Mouse (Mus musculus) splenic B cell, adult 2 months (primary cell): ENCODE results near the gene Slc25a38.
"Not testable (repeated sequence)": the region's sequence is repeated elsewhere in the genome, so short reads cannot be mapped to it uniquely, and the experiment has no call there.

ENCODE experiments used
- DNase-seq: peaks from one replicate; pipeline ENCODE4 v3.0.0-alpha.2; 2011; ENCODE audit warnings: low read depth, low spot score
- H3K27me3 ChIP-seq: 2 replicates; pipeline ENCODE4 v1.6.1; 2012; ENCODE audit warnings: mild to moderate bottlenecking, low read length, moderate library complexity, mixed read lengths; ENCODE audit not compliant: control insufficient read depth, poor library complexity, insufficient read depth, severe bottlenecking
- H3K36me3 ChIP-seq: 2 replicates; pipeline ENCODE4 v1.6.1; 2012; ENCODE audit warnings: mild to moderate bottlenecking, low read length, moderate library complexity, mixed read lengths; ENCODE audit not compliant: control insufficient read depth, poor library complexity, insufficient read depth, severe bottlenecking

Gene Slc25a38

GRCm38 (mm10) chr9:120084406-120084805 lies 25.8 kb upstream of the Slc25a38 start:
- Histone ChIP-seq H3K36me3 (no peaks in the 10 kb centered on the region), H3K27me3 (no peaks in the 10 kb centered on the region)
- DNase-seq: no peak

- no peaks in the 10 kb centered on the region for H3K36me3 ChIP-seq
- DNase-seq: no peak
- no peaks in the 10 kb centered on the region for H3K27me3 ChIP-seq
Observed at GRCm38 (mm10) chr9:120089125-120089524, 21.0 kb upstream of the Slc25a38 start.

GRCm38 (mm10) chr9:120091086-120091485 lies 19.1 kb upstream of the Slc25a38 start:
- no peaks in the 10 kb centered on the region for H3K36me3 ChIP-seq
- H3K27me3 ChIP-seq: no peaks in the 10 kb centered on the region
- no peak for DNase-seq

- no peak for DNase-seq
- Histone ChIP-seq H3K36me3 (no peaks in the 10 kb centered on the region), H3K27me3 (no peaks in the 10 kb centered on the region)
Observed at GRCm38 (mm10) chr9:120091696-120092238, 18.4 kb upstream of the Slc25a38 start, which contains the start of gene Ccr8. Ccr8 (plus strand) TSS chr9:120092114.

- DNase-seq: no peak
- no peaks in the 10 kb centered on the region for H3K27me3 ChIP-seq
- no peaks in the 10 kb centered on the region for H3K36me3 ChIP-seq
Observed at GRCm38 (mm10) chr9:120093701-120094100, 16.5 kb upstream of the Slc25a38 start.

GRCm38 (mm10) chr9:120095886-120096285 lies 14.3 kb upstream of the Slc25a38 start:
- Histone ChIP-seq H3K36me3 (no peaks in the 10 kb centered on the region), H3K27me3 (no peaks in the 10 kb centered on the region)
- no peak for DNase-seq

- peak; percentile 73 for DNase-seq
- H3K27me3 ChIP-seq: no peaks in the 10 kb centered on the region
- H3K36me3 ChIP-seq: no peaks in the 10 kb centered on the region
Observed at GRCm38 (mm10) chr9:120098682-120099081, 11.5 kb upstream of the Slc25a38 start.

- DNase-seq: no peak
- Histone ChIP-seq H3K27me3 (no peaks in the 10 kb centered on the region), H3K36me3 (no peaks in the 10 kb centered on the region)
Observed at GRCm38 (mm10) chr9:120099304-120099703, 10.9 kb upstream of the Slc25a38 start.

- peak; percentile 50 for DNase-seq
- Histone ChIP-seq H3K27me3 (no peaks in the 10 kb centered on the region), H3K36me3 (no peaks in the 10 kb centered on the region)
Observed at GRCm38 (mm10) chr9:120101165-120101564, 9.0 kb upstream of the Slc25a38 start.

- DNase-seq, H3K27me3 ChIP-seq, H3K36me3 ChIP-seq: not testable (repeated sequence)
Observed at GRCm38 (mm10) chr9:120108953-120109352, 1.2 kb upstream of the Slc25a38 start.

- DNase-seq: no peak
- H3K27me3 ChIP-seq: no peaks in the 10 kb centered on the region
- no peaks in the 10 kb centered on the region for H3K36me3 ChIP-seq
Observed at GRCm38 (mm10) chr9:120111156-120111945, 1.2 kb downstream of the Slc25a38 start.

- no peak for DNase-seq
- no peaks in the 10 kb centered on the region for H3K27me3 ChIP-seq
- H3K36me3 ChIP-seq: no peaks in the 10 kb centered on the region
Observed at GRCm38 (mm10) chr9:120112472-120112871, 2.3 kb downstream of the Slc25a38 start.

- DNase-seq: no peak
- Histone ChIP-seq H3K27me3 (no peaks in the 10 kb centered on the region), H3K36me3 (no peaks in the 10 kb centered on the region)
Observed at GRCm38 (mm10) chr9:120113456-120113855, 3.3 kb downstream of the Slc25a38 start.

GRCm38 (mm10) chr9:120114051-120114788 lies 4.0 kb downstream of the Slc25a38 start:
- DNase-seq: no peak
- H3K27me3 ChIP-seq: no peaks in the 10 kb centered on the region
- 0 out of 2 replicates have a peak, but pooled peaks cover 1% of the 10 kb centered on the region for H3K36me3 ChIP-seq

GRCm38 (mm10) chr9:120114789-120115151 lies 4.6 kb downstream of the Slc25a38 start:
- Histone ChIP-seq H3K36me3 (0 out of 2 replicates have a peak, but pooled peaks cover 3% of the 10 kb centered on the region), H3K27me3 (no peaks in the 10 kb centered on the region)
- no peak for DNase-seq
